Mouse (Mus musculus): ENCODE measurements around the gene Bcas1.

DNA sequence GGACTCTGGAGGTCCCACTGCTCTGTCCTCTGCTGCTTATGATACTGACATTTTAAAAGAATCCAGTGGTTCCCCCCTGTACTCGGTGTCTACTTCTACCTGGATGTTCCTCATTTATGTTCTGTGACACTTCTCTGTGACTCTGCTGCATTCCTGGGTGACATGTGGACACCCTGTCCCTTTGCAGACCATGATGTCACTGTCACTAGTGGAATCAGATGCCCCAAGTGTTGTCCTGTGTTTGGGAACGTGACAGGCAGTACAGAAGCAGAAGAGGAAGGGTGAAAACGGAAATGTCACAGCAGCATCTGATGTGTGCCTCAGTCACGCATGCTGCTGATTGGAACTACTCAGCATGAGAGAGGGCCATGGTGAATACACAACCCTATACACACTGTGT lies 110.9 kb downstream of the Bcas1 start:
- TF ChIP-seq POLR2A (IDR thresholded peaks at IDR 0.05; ENCODE audit: control insufficient read depth, extremely low read depth, insufficient read depth, low read length, poor library complexity) (no peak), CTCF (IDR thresholded peaks at IDR 0.05; ENCODE audit: borderline replicate concordance, control insufficient read depth, extremely low read depth, insufficient read depth, low read length, poor library complexity) (no peak)

All from thymus, adult 2 months (tissue).